Mouse (Mus musculus) small intestine, adult 2 months (tissue): ENCODE results near the gene Tmco4.

Experiments
- CTCF ChIP-seq: fragments of 200-500 bp; IDR thresholded peaks from 2 replicates; pipeline ENCODE4 v1.5.1; 2012; ENCODE audit warnings: low read depth, mild to moderate bottlenecking, control low read depth, inconsistent platforms, low read length, moderate library complexity, mixed read lengths; ENCODE audit not compliant: insufficient replicate concordance, insufficient read length; ENCODE audit errors: extremely low read depth
- POLR2A ChIP-seq: fragments of 200-500 bp; IDR thresholded peaks from 2 replicates; pipeline ENCODE4 v1.6.1; 2012; ENCODE audit warnings: low read depth, mild to moderate bottlenecking, control low read depth, inconsistent platforms, low read length, moderate library complexity

GRCm38 (mm10) chr4:139078313-139078712 is 105.6 kb downstream of the Tmco4 start:
- no peak for TF ChIP-seq POLR2A
- peak; percentile 32; the same call in 1 of the 2 replicates for TF ChIP-seq CTCF
